Mouse (Mus musculus) olfactory bulb, adult 2 months (tissue): ENCODE measurements around the gene Mtx1.

Experiments used
- CTCF ChIP-seq: fragments of 200-500 bp; IDR thresholded peaks from 2 replicates; pipeline ENCODE4 v1.5.1; 2012; ENCODE audit warnings: low read depth, mild to moderate bottlenecking, low read length, moderate library complexity; ENCODE audit not compliant: insufficient read depth
- POLR2A ChIP-seq: fragments of 200-500 bp; IDR thresholded peaks from 2 replicates; pipeline ENCODE4 v1.6.1; 2012; ENCODE audit warnings: mild to moderate bottlenecking, low read depth, low read length, moderate library complexity; ENCODE audit not compliant: insufficient read depth

DNA sequence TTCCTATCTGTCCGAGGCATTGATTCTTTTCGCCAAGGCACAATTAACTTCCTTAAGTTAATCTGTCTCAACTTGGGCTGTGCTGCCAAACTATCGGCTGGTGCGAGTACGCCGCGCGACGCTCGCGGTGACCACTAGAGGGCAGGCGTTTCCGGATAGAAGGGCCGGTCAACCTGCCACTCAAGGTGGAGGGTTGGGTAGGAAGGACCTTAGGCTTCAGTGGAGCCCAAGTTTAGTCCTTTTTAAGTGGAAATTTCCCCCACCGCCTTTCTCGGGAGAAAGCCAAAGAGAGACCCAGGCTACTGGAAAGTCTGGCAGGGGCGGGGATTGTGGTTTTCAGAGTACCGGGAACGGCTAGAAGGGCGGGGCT is 1.3 kb upstream of the Mtx1 start:
- TF ChIP-seq CTCF (peak; percentile 97), POLR2A (no peak)
